Mouse (Mus musculus): Measurements from ENCODE around the gene Plpp3. TPM values are rescaled to one million over a fixed set of nuclear protein-coding genes. Genes with fewer than 3 reads are reported as not detected.

The Plpp3 gene
- polyA plus RNA-seq, 1 experiment from 2014 or later, result 60.2 TPM

DNA sequence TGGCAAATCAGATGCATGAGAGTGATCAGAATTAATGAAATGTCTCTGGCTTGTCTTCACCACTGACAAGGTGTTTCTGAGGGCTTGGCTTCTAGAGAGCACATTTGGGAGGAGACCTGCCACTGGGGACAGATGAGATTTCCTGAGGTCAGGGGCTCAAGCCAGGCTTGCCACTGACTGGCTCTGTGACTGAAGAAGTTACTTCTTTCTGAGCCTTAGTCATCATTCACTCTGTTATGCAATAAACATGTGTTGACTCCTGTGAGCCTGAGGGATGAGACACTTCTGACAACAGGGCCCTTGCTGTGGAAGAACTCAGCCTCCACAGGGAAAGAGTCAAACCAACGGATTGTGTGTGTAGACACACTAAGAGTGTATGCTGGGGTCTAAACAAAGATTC is 91.0 kb downstream of the Plpp3 start:
- no peak for ATAC-seq (ENCODE audit: low FRiP score, low TSS enrichment)
- Histone ChIP-seq H3K4me3 (ENCODE audit: low read depth, low read length) (no peak overlapping the region), H3K4me2 (replicated peaks; ENCODE audit: low read depth) (no peak overlapping the region), H3K4me1 (replicated peaks; ENCODE audit: control insufficient read depth, insufficient read depth) (peaks cover 9% of the 10 kb centered on the region; the same call in 1 of the 2 replicates), H3K9me3 (ENCODE audit: control insufficient read depth, low read length) (no peaks in the 10 kb centered on the region), H3K27me3 (ENCODE audit: control insufficient read depth, insufficient read depth, low read length) (no peaks in the 10 kb centered on the region), H3K9ac (ENCODE audit: low read length) (no peak overlapping the region), H3K27ac (replicated peaks) (no peak overlapping the region), H3K36me3 (ENCODE audit: control insufficient read depth, insufficient read depth, low read length) (no peaks in the 10 kb centered on the region)
- DNase-seq (ENCODE audit: low spot score), result no peak
- 73% methylated on average over 1 of the region's 1 CpGs for WGBS
- no peak for TF ChIP-seq CTCF (IDR thresholded peaks at IDR 0.05; ENCODE audit: low read depth)
- TF ChIP-seq EP300 (optimal IDR thresholded peaks at IDR 0.05), result no peak

DNA sequence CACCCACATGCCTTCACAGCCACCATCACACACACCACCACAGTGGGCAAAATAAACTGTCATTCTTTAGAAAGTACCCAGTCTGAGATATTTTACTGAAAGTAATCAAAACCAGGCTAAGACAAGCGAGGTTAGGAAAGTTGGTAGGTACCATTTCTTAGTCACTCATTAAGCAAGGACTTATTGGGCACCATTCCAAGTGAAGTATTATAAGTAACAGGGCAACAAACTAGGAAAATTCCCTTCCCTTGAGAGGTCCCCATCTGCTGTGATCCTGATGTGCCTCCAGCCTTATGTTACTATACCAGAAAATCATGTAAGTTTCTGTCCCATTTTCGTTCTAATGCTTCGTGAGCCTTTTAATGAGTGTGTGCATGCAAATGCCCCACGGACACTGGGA is 92.1 kb downstream of the Plpp3 start:
- DNase-seq (ENCODE audit: low spot score), result no peak
- no peaks in the 10 kb centered on the region for H3K9me3 ChIP-seq (ENCODE audit: control insufficient read depth, low read length)
- no peaks in the 10 kb centered on the region for H3K27me3 ChIP-seq (ENCODE audit: control insufficient read depth, insufficient read depth, low read length)
- 88% methylated on average over 4 of the region's 4 CpGs for WGBS
- TF ChIP-seq EP300 (optimal IDR thresholded peaks at IDR 0.05) (no peak), CTCF (IDR thresholded peaks at IDR 0.05; ENCODE audit: low read depth) (no peak)
- H3K27ac ChIP-seq (replicated peaks), result no peak overlapping the region
- H3K9ac ChIP-seq (ENCODE audit: low read length), result no peak overlapping the region
- H3K4me1 ChIP-seq (replicated peaks; ENCODE audit: control insufficient read depth, insufficient read depth), result peaks cover 9% of the 10 kb centered on the region; the same call in 1 of the 2 replicates
- no peak overlapping the region for H3K4me2 ChIP-seq (replicated peaks; ENCODE audit: low read depth)
- no peak for ATAC-seq (ENCODE audit: low FRiP score, low TSS enrichment)
- H3K36me3 ChIP-seq (ENCODE audit: control insufficient read depth, insufficient read depth, low read length), result no peaks in the 10 kb centered on the region
- no peak overlapping the region for H3K4me3 ChIP-seq (ENCODE audit: low read depth, low read length)

DNA sequence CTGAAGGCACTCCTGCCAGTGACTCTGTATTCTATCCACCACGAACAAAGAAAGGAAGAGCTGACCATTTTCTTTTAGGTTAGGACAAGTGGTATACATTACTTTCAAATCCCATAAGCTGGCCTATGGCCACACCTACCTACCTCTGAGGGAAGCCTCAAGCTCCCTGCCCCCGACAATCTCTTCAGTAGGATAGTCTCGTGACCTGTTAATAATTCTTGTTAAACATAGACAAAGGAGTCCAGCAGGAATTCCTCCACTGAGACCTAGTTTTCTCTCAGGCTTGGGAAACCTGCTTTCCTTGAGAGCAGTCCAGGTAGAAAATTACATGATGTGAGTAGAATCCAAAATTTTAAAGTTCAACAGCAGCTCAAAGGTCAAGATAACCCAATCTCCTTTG is 93.8 kb downstream of the Plpp3 start:
- TF ChIP-seq EP300 (optimal IDR thresholded peaks at IDR 0.05) (no peak), CTCF (IDR thresholded peaks at IDR 0.05; ENCODE audit: low read depth) (no peak)
- H3K27ac ChIP-seq (replicated peaks), result no peak overlapping the region
- no peak overlapping the region for H3K4me2 ChIP-seq (replicated peaks; ENCODE audit: low read depth)
- H3K9me3 ChIP-seq (ENCODE audit: control insufficient read depth, low read length), result no peaks in the 10 kb centered on the region
- no peak for ATAC-seq (ENCODE audit: low FRiP score, low TSS enrichment)
- no peak overlapping the region for H3K9ac ChIP-seq (ENCODE audit: low read length)
- H3K36me3 ChIP-seq (ENCODE audit: control insufficient read depth, insufficient read depth, low read length), result no peaks in the 10 kb centered on the region
- WGBS, result 56% methylated on average over 3 of the region's 3 CpGs
- H3K4me1 ChIP-seq (replicated peaks; ENCODE audit: control insufficient read depth, insufficient read depth), result 0 out of 2 replicates have a peak, but pooled peaks cover 4% of the 10 kb centered on the region
- no peak for DNase-seq (ENCODE audit: low spot score)
- no peaks in the 10 kb centered on the region for H3K27me3 ChIP-seq (ENCODE audit: control insufficient read depth, insufficient read depth, low read length)
- no peak overlapping the region for H3K4me3 ChIP-seq (ENCODE audit: low read depth, low read length)

DNA sequence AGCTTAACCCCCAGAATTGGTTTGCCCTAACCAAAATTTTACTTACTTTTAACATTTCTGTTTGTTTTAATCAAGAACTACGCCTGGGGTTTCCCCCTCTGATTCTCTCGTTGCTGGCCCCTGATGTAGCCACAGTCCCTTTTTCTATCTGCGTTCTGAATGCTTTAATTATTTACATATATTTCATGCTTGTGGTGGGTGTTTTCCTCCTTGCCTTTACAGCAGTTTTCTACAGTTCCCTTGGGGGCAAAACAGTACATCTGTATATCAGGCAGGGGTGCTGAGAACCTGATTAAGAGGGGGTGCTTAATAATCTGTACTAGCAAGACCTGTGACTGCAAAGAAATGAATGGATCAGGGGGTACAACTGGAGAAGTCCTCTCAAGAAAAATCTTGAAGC is 94.9 kb downstream of the Plpp3 start:
- no peaks in the 10 kb centered on the region for H3K36me3 ChIP-seq (ENCODE audit: control insufficient read depth, insufficient read depth, low read length)
- H3K9ac ChIP-seq (ENCODE audit: low read length), result no peak overlapping the region
- WGBS, result 48% methylated on average over 3 of the region's 3 CpGs
- H3K9me3 ChIP-seq (ENCODE audit: control insufficient read depth, low read length), result no peaks in the 10 kb centered on the region
- no peak for DNase-seq (ENCODE audit: low spot score)
- H3K27ac ChIP-seq (replicated peaks), result no peak overlapping the region
- no peak overlapping the region for H3K4me3 ChIP-seq (ENCODE audit: low read depth, low read length)
- TF ChIP-seq CTCF (IDR thresholded peaks at IDR 0.05; ENCODE audit: low read depth) (no peak), EP300 (optimal IDR thresholded peaks at IDR 0.05) (no peak)
- no peak for ATAC-seq (ENCODE audit: low FRiP score, low TSS enrichment)
- 0 out of 2 replicates have a peak, but pooled peaks cover 2% of the 10 kb centered on the region for H3K4me1 ChIP-seq (replicated peaks; ENCODE audit: control insufficient read depth, insufficient read depth)
- H3K4me2 ChIP-seq (replicated peaks; ENCODE audit: low read depth), result no peak overlapping the region
- no peaks in the 10 kb centered on the region for H3K27me3 ChIP-seq (ENCODE audit: control insufficient read depth, insufficient read depth, low read length)

DNA sequence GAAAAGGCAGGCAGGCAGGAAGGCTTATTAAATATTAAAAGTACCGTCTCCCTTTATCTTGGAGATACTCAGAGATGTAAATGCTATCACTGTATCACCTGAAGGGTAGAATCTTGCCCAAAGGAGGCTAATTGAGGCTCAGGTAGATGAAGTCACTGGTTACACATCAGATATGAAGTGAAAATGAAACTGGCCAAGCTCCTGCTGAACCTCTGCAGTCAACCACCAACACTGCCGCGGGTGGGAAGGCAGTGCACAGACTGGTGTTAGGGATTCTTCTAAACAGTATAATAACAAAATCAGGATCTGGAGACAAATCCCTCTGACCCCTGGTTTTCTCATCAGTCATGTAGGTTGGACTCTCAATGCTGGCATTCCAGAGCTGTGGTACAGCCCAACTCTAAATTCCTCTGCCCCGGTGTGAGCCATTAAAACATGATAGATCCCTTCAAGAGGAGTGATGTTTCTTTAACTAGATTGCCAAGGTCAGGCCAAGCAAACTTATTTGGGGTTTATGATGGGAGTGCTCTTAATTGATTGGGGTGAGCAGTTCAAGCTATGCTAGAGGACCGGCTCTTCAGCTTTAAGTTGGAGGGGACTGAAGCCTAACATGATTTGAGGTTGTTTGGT is 95.5 kb downstream of the Plpp3 start:
- H3K4me3 ChIP-seq (ENCODE audit: low read depth, low read length), result no peak overlapping the region
- no peak overlapping the region for H3K27ac ChIP-seq (replicated peaks)
- no peak overlapping the region for H3K9ac ChIP-seq (ENCODE audit: low read length)
- TF ChIP-seq EP300 (optimal IDR thresholded peaks at IDR 0.05) (no peak), CTCF (IDR thresholded peaks at IDR 0.05; ENCODE audit: low read depth) (no peak)
- H3K36me3 ChIP-seq (ENCODE audit: control insufficient read depth, insufficient read depth, low read length), result no peaks in the 10 kb centered on the region
- DNase-seq (ENCODE audit: low spot score) (no peak), ATAC-seq (ENCODE audit: low FRiP score, low TSS enrichment) (no peak)
- H3K4me2 ChIP-seq (replicated peaks; ENCODE audit: low read depth), result no peak overlapping the region
- 0 out of 2 replicates have a peak, but pooled peaks cover 2% of the 10 kb centered on the region for H3K4me1 ChIP-seq (replicated peaks; ENCODE audit: control insufficient read depth, insufficient read depth)
- H3K9me3 ChIP-seq (ENCODE audit: control insufficient read depth, low read length), result no peaks in the 10 kb centered on the region
- no peaks in the 10 kb centered on the region for H3K27me3 ChIP-seq (ENCODE audit: control insufficient read depth, insufficient read depth, low read length)
- 37% methylated on average over 5 of the region's 5 CpGs for whole genome bisulfite sequencing

DNA sequence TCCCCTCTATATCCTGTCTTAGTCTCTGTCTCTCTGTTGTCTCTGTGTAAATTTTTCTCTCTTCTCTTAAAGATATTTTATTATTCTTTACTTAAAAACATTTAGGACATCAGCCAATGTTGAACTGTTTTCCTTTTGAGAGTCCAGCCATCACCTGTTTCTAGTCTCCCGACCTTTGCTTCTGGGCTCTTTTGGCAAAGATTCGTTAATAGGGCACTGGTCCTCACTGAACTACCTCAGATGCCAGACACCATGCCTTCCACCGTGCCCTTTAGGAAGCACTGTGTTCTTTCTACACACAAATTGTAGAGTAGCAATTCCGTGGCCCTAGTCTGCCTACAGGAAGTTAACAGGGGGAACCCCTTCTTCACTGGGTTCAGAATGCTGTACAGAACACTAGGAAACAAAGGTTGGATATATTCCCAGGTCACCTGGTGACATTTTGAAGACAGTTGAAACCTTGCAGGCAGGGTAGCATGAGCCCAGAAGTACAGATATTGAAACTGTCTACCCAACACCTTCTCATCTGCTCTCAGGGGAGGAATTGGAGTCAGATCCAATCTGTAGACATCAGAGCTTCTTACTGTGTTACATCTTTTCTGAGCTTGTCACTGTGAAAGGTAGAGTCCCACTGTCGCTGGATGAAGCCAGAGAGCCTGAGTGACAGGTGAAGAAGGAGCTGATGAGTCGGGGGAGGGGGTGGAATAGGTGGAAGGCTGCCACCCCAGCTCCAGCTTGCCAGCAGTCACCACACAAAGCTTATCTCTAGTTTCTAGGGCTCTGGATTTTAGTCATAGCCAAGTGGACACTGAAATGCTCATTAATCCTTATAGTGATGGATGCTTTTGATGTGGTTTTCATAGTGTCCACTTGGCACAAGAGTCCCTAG is 96.5 kb downstream of the Plpp3 start:
- no peak for ATAC-seq (ENCODE audit: low FRiP score, low TSS enrichment)
- H3K27ac ChIP-seq (replicated peaks), result no peak overlapping the region

More for the DNA sequence above, 96.5 kb downstream of the Plpp3 start:
- no peak overlapping the region for H3K4me2 ChIP-seq (replicated peaks; ENCODE audit: low read depth)
- no peak for TF ChIP-seq EP300 (optimal IDR thresholded peaks at IDR 0.05)
- TF ChIP-seq CTCF (IDR thresholded peaks at IDR 0.05; ENCODE audit: low read depth), result no peak
- no peak overlapping the region for H3K4me3 ChIP-seq (ENCODE audit: low read depth, low read length)
- WGBS, result 79% methylated on average over 6 of the region's 6 CpGs
- DNase-seq (ENCODE audit: low spot score), result no peak
- H3K9me3 ChIP-seq (ENCODE audit: control insufficient read depth, low read length), result no peaks in the 10 kb centered on the region
- no peaks in the 10 kb centered on the region for H3K36me3 ChIP-seq (ENCODE audit: control insufficient read depth, insufficient read depth, low read length)
- no peak overlapping the region for H3K9ac ChIP-seq (ENCODE audit: low read length)
- H3K27me3 ChIP-seq (ENCODE audit: control insufficient read depth, insufficient read depth, low read length), result no peaks in the 10 kb centered on the region
- H3K4me1 ChIP-seq (replicated peaks; ENCODE audit: control insufficient read depth, insufficient read depth), result 0 out of 2 replicates have a peak, but pooled peaks cover 2% of the 10 kb centered on the region
